26 mouse cellular contexts compared by ENCODE assay signal in genomic region chr17:84533841-84534240, GRCm38 (mm10). TPM values are rescaled to one million over a fixed set of nuclear protein-coding genes. Genes with fewer than 3 reads are reported as not detected.
DNase-seq lines count a peak whose midpoint lies in the region; ATAC-seq and TF ChIP-seq lines count a peak whose summit lies in the region.
"Had no signal": no experiment of that assay in that cellular context is flagged by ENCODE, and none has a peak within 500 bp of the region (broad histone marks: within the 10 kb centered on the region; RNA-seq: fewer than 3 reads in every experiment).

No protein-coding gene starts in this region.

- H3K27ac ChIP-seq in lung, embryonic 16.5 days (ENCODE audit: low read length) = peak overlapping the region; percentile 80; the same call in 1 of the 2 replicates
- H3K27ac ChIP-seq in embryonic fibroblast, embryonic 13.5 days (ENCODE audit: insufficient read depth, low read length) = peak overlapping the region; percentile 91
- H3K27ac ChIP-seq: forebrain, embryonic 12.5 days; kidney, postnatal 0 days; limb, embryonic 10.5 days; liver, embryonic 15.5 days; macrophage; neural tube, embryonic 12.5 days had no signal

- TF ChIP-seq CTCF in embryonic fibroblast, embryonic 13.5 days (IDR thresholded peaks at IDR 0.05; ENCODE audit: borderline replicate concordance, insufficient read depth, low read length) = no peak

- H3K9ac ChIP-seq in lung, embryonic 16.5 days (ENCODE audit: low read length) = no peak overlapping the region
- H3K9ac ChIP-seq: embryonic facial prominence, embryonic 12.5 days; forebrain, embryonic 12.5 days; heart, embryonic 12.5 days; hindbrain, embryonic 13.5 days; liver, embryonic 15.5 days; neural tube, embryonic 12.5 days had no signal

- no peaks in the 10 kb centered on the region for H3K27me3 ChIP-seq in lung, embryonic 16.5 days (ENCODE audit: control insufficient read depth, insufficient read depth, low read depth, low read length)
- H3K27me3 ChIP-seq: embryonic facial prominence, embryonic 12.5 days; forebrain, embryonic 12.5 days; heart, embryonic 12.5 days; hindbrain, embryonic 13.5 days; liver, embryonic 15.5 days; neural tube, embryonic 12.5 days had no signal

- H3K4me3 ChIP-seq in lung, embryonic 16.5 days (ENCODE audit: low read length) = no peak overlapping the region
- no peak overlapping the region for H3K4me3 ChIP-seq in embryonic fibroblast, embryonic 13.5 days (ENCODE audit: insufficient read depth, low read length)
- H3K4me3 ChIP-seq: embryonic facial prominence, embryonic 12.5 days; erythroblast, embryonic 14.5 days; forebrain, embryonic 12.5 days; heart, embryonic 12.5 days; hindbrain, embryonic 13.5 days; limb, embryonic 10.5 days; liver, embryonic 15.5 days; neural tube, embryonic 12.5 days had no signal

- peaks cover 3% of the 10 kb centered on the region; the same call in 1 of the 2 replicates for H3K36me3 ChIP-seq in lung, embryonic 16.5 days (ENCODE audit: control insufficient read depth, insufficient read depth, low read length)
- H3K36me3 ChIP-seq: forebrain, embryonic 12.5 days; heart, embryonic 12.5 days; hindbrain, embryonic 13.5 days; liver, embryonic 15.5 days; neural tube, embryonic 12.5 days had no signal

- WGBS in lung, embryonic 16.5 days = 64% methylated on average over 4 of the region's 4 CpGs

- H3K4me1 ChIP-seq in lung, embryonic 16.5 days (replicated peaks; ENCODE audit: control insufficient read depth, insufficient read depth, low read length) = peaks cover 41% of the 10 kb centered on the region
- H3K4me1 ChIP-seq in embryonic fibroblast, embryonic 13.5 days (ENCODE audit: control insufficient read depth, insufficient read depth, low read length) = peaks cover 31% of the 10 kb centered on the region
- H3K4me1 ChIP-seq: liver, embryonic 15.5 days; neural tube, embryonic 12.5 days had no signal

- DNase-seq in heart, adult 18-20 months = peak; percentile 23 to 27
- DNase-seq in heart, postnatal 10 days = no peak
- no peak for DNase-seq in lung, adult 18-20 months
- peak; percentile 88 for DNase-seq in 3T3-L1 (ENCODE audit: low read depth, low spot score)
- no peak for DNase-seq in testis, postnatal 10 days (ENCODE audit: low spot score)
- DNase-seq: adrenal gland, postnatal 36 days; cerebellum, adult 11 months; cerebellum, adult 9-11 months; kidney, adult 2 months; liver; right cerebral cortex, postnatal 25 days; spleen, adult 18-20 months; thymus, postnatal 25 days had no signal

- ATAC-seq in lung, embryonic 16.5 days (ENCODE audit: low read depth) = no peak

- H3K9me3 ChIP-seq in lung, embryonic 16.5 days (ENCODE audit: control insufficient read depth, low read length) = no peaks in the 10 kb centered on the region
- H3K9me3 ChIP-seq: embryonic facial prominence, embryonic 12.5 days; heart, embryonic 12.5 days; hindbrain, embryonic 13.5 days; limb, embryonic 10.5 days; liver, embryonic 15.5 days; neural tube, embryonic 12.5 days had no signal

- no peak for TF ChIP-seq POLR2A in embryonic fibroblast, embryonic 13.5 days (IDR thresholded peaks at IDR 0.05; ENCODE audit: low read depth, low read length)

- intact Hi-C loops in heart, postnatal 10 days (cut with DNase I) = no loop called here

- H3K4me2 ChIP-seq in lung, embryonic 16.5 days (ENCODE audit: low read depth, low read length) = no peak overlapping the region
- H3K4me2 ChIP-seq: embryonic facial prominence, embryonic 12.5 days; forebrain, embryonic 12.5 days; heart, embryonic 12.5 days; hindbrain, embryonic 13.5 days; liver, embryonic 15.5 days; midbrain, embryonic 11.5 days; neural tube, embryonic 12.5 days had no signal

RNA-seq across cellular contexts. Expression of gene Plekhh2, which starts 22.1 kb away (rescaled TPM):
- 1 to 10 TPM; 1.5 to 1.7 TPM for total RNA-seq in heart, adult 18-20 months (2021)
- total RNA-seq in heart, postnatal 10 days (2021) = 1 to 10 TPM; 6.3 to 7.0 TPM
- polyA plus RNA-seq in lung, embryonic 16.5 days (2015; fragmentation: Nextera tagmentation; extraction: Ambion mirVana) = 10.2 and 10.5 TPM in 2 replicates
- polyA plus RNA-seq in embryonic fibroblast, embryonic 13.5 days (2011; ENCODE audit: insufficient read length, low read depth, missing spikeins) = 26.9 and 37.7 TPM in 2 replicates
- polyA plus RNA-seq: erythroblast, embryonic 14.5 days had no signal

Comparison
In these comparisons a context has a peak if more than half of its experiments do, and no peak if none do; other contexts are left out.
1. DNase-seq: peak in heart, adult 18-20 months (2 of 2) and 3T3-L1 (single experiment); none in heart, postnatal 10 days (0 of 2), lung, adult 18-20 months (0 of 2) and testis, postnatal 10 days (single experiment).